Mouse (Mus musculus): ENCODE measurements around the gene Hoxc11.

Hoxc11 gene

GRCm38 (mm10) chr15:102937036-102937666, 17.1 kb upstream of the Hoxc11 start:
- DNase-seq (ENCODE audit: low read depth, low spot score) = no peak

- no peak for DNase-seq (ENCODE audit: low read depth, low spot score)
Measured at GRCm38 (mm10) chr15:102939256-102940155, 14.7 kb upstream of the Hoxc11 start.

- DNase-seq (ENCODE audit: low read depth, low spot score) = no peak
Measured at GRCm38 (mm10) chr15:102942739-102943467, 11.3 kb upstream of the Hoxc11 start.

- DNase-seq (ENCODE audit: low read depth, low spot score) = no peak
Measured at GRCm38 (mm10) chr15:102943468-102943813, 10.8 kb upstream of the Hoxc11 start.

- DNase-seq (ENCODE audit: low read depth, low spot score) = no peak
Measured at GRCm38 (mm10) chr15:102945185-102946077, 8.8 kb upstream of the Hoxc11 start.

- DNase-seq (ENCODE audit: low read depth, low spot score) = no peak
Measured at GRCm38 (mm10) chr15:102947276-102947675, 7.0 kb upstream of the Hoxc11 start.

GRCm38 (mm10) chr15:102948842-102949241, 5.4 kb upstream of the Hoxc11 start:
- no peak for DNase-seq (ENCODE audit: low read depth, low spot score)

GRCm38 (mm10) chr15:102949696-102950095, 4.5 kb upstream of the Hoxc11 start:
- no peak for DNase-seq (ENCODE audit: low read depth, low spot score)

GRCm38 (mm10) chr15:102950877-102951276, 3.4 kb upstream of the Hoxc11 start:
- DNase-seq (ENCODE audit: low read depth, low spot score) = no peak

- no peak for DNase-seq (ENCODE audit: low read depth, low spot score)
Measured at GRCm38 (mm10) chr15:102953561-102953960, 666 bp upstream of the Hoxc11 start.

- DNase-seq (ENCODE audit: low read depth, low spot score) = no peak
Measured at GRCm38 (mm10) chr15:102955007-102955382, 768 bp downstream of the Hoxc11 start.

GRCm38 (mm10) chr15:102955833-102956640, 1.8 kb downstream of the Hoxc11 start:
- no peak for DNase-seq (ENCODE audit: low read depth, low spot score)

- DNase-seq (ENCODE audit: low read depth, low spot score) = no peak
Measured at GRCm38 (mm10) chr15:102956906-102957305, 2.7 kb downstream of the Hoxc11 start.

- no peak for DNase-seq (ENCODE audit: low read depth, low spot score)
Measured at GRCm38 (mm10) chr15:102959663-102960191, 5.5 kb downstream of the Hoxc11 start.

GRCm38 (mm10) chr15:102961728-102962127, 7.5 kb downstream of the Hoxc11 start:
- no peak for DNase-seq (ENCODE audit: low read depth, low spot score)

- no peak for DNase-seq (ENCODE audit: low read depth, low spot score)
Measured at GRCm38 (mm10) chr15:102962492-102962891, 8.3 kb downstream of the Hoxc11 start.

GRCm38 (mm10) chr15:102963259-102963658, 9.0 kb downstream of the Hoxc11 start:
- DNase-seq (ENCODE audit: low read depth, low spot score) = no peak

- DNase-seq (ENCODE audit: low read depth, low spot score) = no peak
Measured at GRCm38 (mm10) chr15:102963671-102964640, 9.7 kb downstream of the Hoxc11 start.
